Mouse (Mus musculus) stomach, postnatal 0 days (tissue): ENCODE measurements around the gene Cfap99.

Experiments used
- CTCF ChIP-seq: IDR thresholded peaks from 2 replicates; pipeline ENCODE4 v1.5.1; 2016; ENCODE audit warnings: antibody characterized with exemption, low read depth, mild to moderate bottlenecking, moderate library complexity
- EP300 ChIP-seq: optimal IDR thresholded peaks from 2 replicates; pipeline ENCODE3; 2016; ENCODE audit warnings: antibody characterized with exemption

GRCm38 (mm10) chr5:34280976-34281375, 7.4 kb upstream of the Cfap99 start:
- no peak for TF ChIP-seq CTCF
- no peak for TF ChIP-seq EP300
